ENCODE assay signal across 16 mouse cellular contexts in the genomic region with DNA sequence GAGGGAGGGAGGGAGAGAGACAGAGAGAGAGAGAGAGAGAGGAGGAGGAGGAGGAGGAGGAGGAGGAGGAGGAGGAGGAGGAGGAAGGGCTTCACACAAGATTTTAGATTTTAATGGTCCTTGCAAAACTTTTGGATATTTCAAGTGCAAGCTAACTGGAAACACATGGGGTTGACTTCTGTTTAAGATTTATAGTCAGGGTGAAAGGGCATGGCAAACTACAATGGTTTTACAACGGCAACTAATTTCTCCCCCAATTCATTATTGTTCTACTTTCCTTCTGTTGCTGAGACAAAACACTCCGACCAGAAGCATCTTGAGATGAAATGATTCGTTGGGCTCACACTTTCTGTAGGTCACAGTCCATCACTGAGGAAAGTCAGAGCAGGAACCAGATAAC.
"Had no signal": no experiment of that assay in that cellular context is flagged by ENCODE, and none has a peak within 500 bp of the region (broad histone marks: within the 10 kb centered on the region; RNA-seq: fewer than 3 reads in every experiment).

No protein-coding gene starts in this region.

- H3K27me3 ChIP-seq: liver, embryonic 13.5 days; megakaryocyte, embryonic 14.5 days had no signal

- H3K9ac ChIP-seq: liver, embryonic 13.5 days had no signal

- DNase-seq: kidney, adult 2 months; kidney, postnatal 10 days; kidney, postnatal 36 days; layer of hippocampus, postnatal 36 days; liver, embryonic 13.5 days; lung, adult 2 months; lung, postnatal 14 days; midbrain, embryonic 14.5 days; right cerebral cortex, postnatal 14 days; right cerebral cortex, postnatal 4 days; thymus, adult 2 months; thymus, postnatal 14 days had no signal

- H3K4me2 ChIP-seq: liver, embryonic 13.5 days; midbrain, embryonic 11.5 days had no signal

- H3K9me3 ChIP-seq: liver, embryonic 13.5 days; megakaryocyte, embryonic 14.5 days had no signal

- H3K27ac ChIP-seq: liver, embryonic 13.5 days; stomach, postnatal 0 days had no signal

- H3K4me1 ChIP-seq: liver, embryonic 13.5 days; megakaryocyte, embryonic 14.5 days had no signal

- H3K36me3 ChIP-seq: liver, embryonic 13.5 days had no signal

- H3K4me3 ChIP-seq: left cerebral cortex, adult 2 months; liver, embryonic 13.5 days; megakaryocyte, embryonic 14.5 days had no signal
